Mouse (Mus musculus) heart, embryonic 15.5 days (tissue): ENCODE results near the gene S100a16. TPM values are rescaled to one million over a fixed set of nuclear protein-coding genes. Genes with fewer than 3 reads are reported as not detected.

Source experiments
- ATAC-seq: fragments of 200-750 bp; cut with Nextera tagmentation; replicated peaks from 2 replicates; pipeline ENCODE4 v1.8.0; 2017; ENCODE audit warnings: low read depth, moderate TSS enrichment; ENCODE audit not compliant: insufficient number of reproducible peaks, insufficient read depth, low FRiP score
- H3K27ac ChIP-seq: fragments of 300-500 bp; sonication (generic); 2 replicates; pipeline ENCODE4 v1.5.1; 2015; ENCODE audit warnings: mild to moderate bottlenecking, inconsistent platforms
- H3K27me3 ChIP-seq: fragments of 300-500 bp; sonication (generic); 2 replicates; pipeline ENCODE4 v1.6.1; 2015; ENCODE audit warnings: inconsistent platforms
- H3K36me3 ChIP-seq: fragments of 300-500 bp; sonication (generic); 2 replicates; pipeline ENCODE4 v1.6.1; 2015; ENCODE audit warnings: mild to moderate bottlenecking, inconsistent platforms
- H3K4me1 ChIP-seq: fragments of 300-500 bp; sonication (generic); replicated peaks from 2 replicates; pipeline ENCODE4 v1.6.1; 2015; ENCODE audit warnings: inconsistent platforms
- H3K4me2 ChIP-seq: fragments of 300-500 bp; sonication (generic); 2 replicates; pipeline ENCODE4 v1.6.1; 2015; ENCODE audit warnings: inconsistent platforms, mild to moderate bottlenecking, moderate library complexity
- H3K4me3 ChIP-seq: fragments of 300-500 bp; sonication (generic); 2 replicates; pipeline ENCODE4 v1.5.1; 2015; ENCODE audit warnings: mild to moderate bottlenecking, inconsistent platforms
- H3K9ac ChIP-seq: fragments of 300-500 bp; sonication (generic); 2 replicates; pipeline ENCODE4 v1.6.1; 2015; ENCODE audit warnings: mild to moderate bottlenecking, inconsistent platforms
- H3K9me3 ChIP-seq: fragments of 300-500 bp; sonication (generic); replicated peaks from 2 replicates; pipeline ENCODE4 v1.6.1; 2016; ENCODE audit warnings: inconsistent platforms
- WGBS: fragments of 180-500 bp; shearing (Covaris S2); methylation state at CpG from one replicate; pipeline ENCODE4 v1.1.7; 2015; ENCODE audit warnings: mixed read lengths; 5-methylcytosine and 5-hydroxymethylcytosine counted together
- polyA plus RNA-seq: library from polyadenylated mRNA; unstranded; fragments of >200 nt; fragmentation: Nextera tagmentation; extraction: Ambion mirVana; gene quantifications from 2 replicates; pipeline ENCODE4 v1.2.1, GENCODE M21; 2015

S100a16 gene
- polyA plus RNA-seq, 1 experiment from 2014 or later, result 89.3 TPM

GRCm38 (mm10) chr3:90555954-90556353 lies 18.9 kb downstream of the S100a16 start:
- H3K4me2 ChIP-seq, result no peak overlapping the region
- ATAC-seq, result no peak
- no peaks in the 10 kb centered on the region for H3K4me1 ChIP-seq
- H3K9me3 ChIP-seq, result no peaks in the 10 kb centered on the region
- H3K36me3 ChIP-seq, result no peaks in the 10 kb centered on the region
- no peak overlapping the region for H3K27ac ChIP-seq
- no peak overlapping the region for H3K4me3 ChIP-seq
- WGBS, result 71% methylated on average over 5 of the region's 5 CpGs
- H3K9ac ChIP-seq, result no peak overlapping the region
- no peaks in the 10 kb centered on the region for H3K27me3 ChIP-seq

- 79% methylated on average over 6 of the region's 6 CpGs for WGBS
- ATAC-seq, result no peak
- Histone ChIP-seq H3K9ac (no peak within 1 kb of the TSS), H3K4me1 (no peaks in the 10 kb centered on the region), H3K4me2 (no peak within 1 kb of the TSS), H3K4me3 (no peak within 1 kb of the TSS), H3K36me3 (no peaks in the 10 kb centered on the region), H3K27ac (no peak within 1 kb of the TSS), H3K9me3 (no peaks in the 10 kb centered on the region), H3K27me3 (no peaks in the 10 kb centered on the region)
Measured at GRCm38 (mm10) chr3:90560008-90560628, 23.1 kb downstream of the S100a16 start, which contains the start of gene S100a3. Gene S100a3, plus strand, starts transcription at chr3:90560578.

GRCm38 (mm10) chr3:90574691-90575090 lies 37.6 kb downstream of the S100a16 start:
- H3K4me2 ChIP-seq, result no peak overlapping the region
- H3K27me3 ChIP-seq, result no peaks in the 10 kb centered on the region
- no peaks in the 10 kb centered on the region for H3K9me3 ChIP-seq
- no peak overlapping the region for H3K4me3 ChIP-seq
- H3K36me3 ChIP-seq, result no peaks in the 10 kb centered on the region
- 70% methylated on average over 5 of the region's 5 CpGs for WGBS
- no peak overlapping the region for H3K27ac ChIP-seq
- no peak overlapping the region for H3K9ac ChIP-seq
- no peaks in the 10 kb centered on the region for H3K4me1 ChIP-seq
- no peak for ATAC-seq

GRCm38 (mm10) chr3:90575320-90575719 lies 38.3 kb downstream of the S100a16 start:
- no peak overlapping the region for H3K27ac ChIP-seq
- no peak for ATAC-seq
- WGBS, result 78% methylated on average over 3 of the region's 3 CpGs
- H3K9me3 ChIP-seq, result no peaks in the 10 kb centered on the region
- no peaks in the 10 kb centered on the region for H3K27me3 ChIP-seq
- no peak overlapping the region for H3K4me2 ChIP-seq
- H3K9ac ChIP-seq, result no peak overlapping the region
- no peaks in the 10 kb centered on the region for H3K36me3 ChIP-seq
- H3K4me1 ChIP-seq, result no peaks in the 10 kb centered on the region
- H3K4me3 ChIP-seq, result no peak overlapping the region

GRCm38 (mm10) chr3:90576351-90577001 lies 39.4 kb downstream of the S100a16 start:
- H3K9ac ChIP-seq, result no peak overlapping the region
- H3K4me3 ChIP-seq, result no peak overlapping the region
- no peak overlapping the region for H3K4me2 ChIP-seq
- no peaks in the 10 kb centered on the region for H3K9me3 ChIP-seq
- 58% methylated on average over 10 of the region's 10 CpGs for WGBS
- H3K4me1 ChIP-seq, result no peaks in the 10 kb centered on the region
- no peaks in the 10 kb centered on the region for H3K27me3 ChIP-seq
- no peak overlapping the region for H3K27ac ChIP-seq
- no peak for ATAC-seq
- no peaks in the 10 kb centered on the region for H3K36me3 ChIP-seq

- no peak for ATAC-seq
Measured at GRCm38 (mm10) chr3:90579433-90579832, 42.4 kb downstream of the S100a16 start.

GRCm38 (mm10) chr3:90581141-90581540 lies 44.1 kb downstream of the S100a16 start:
- no peak overlapping the region for H3K9ac ChIP-seq
- WGBS, result 88% methylated on average over 5 of the region's 5 CpGs
- H3K27ac ChIP-seq, result no peak overlapping the region
- ATAC-seq, result no peak
- H3K36me3 ChIP-seq, result no peaks in the 10 kb centered on the region
- no peaks in the 10 kb centered on the region for H3K27me3 ChIP-seq
- H3K4me1 ChIP-seq, result peaks cover 7% of the 10 kb centered on the region
- H3K4me2 ChIP-seq, result no peak overlapping the region
- H3K4me3 ChIP-seq, result no peak overlapping the region
- no peaks in the 10 kb centered on the region for H3K9me3 ChIP-seq

More at GRCm38 (mm10) chr3:90579433-90579832, 42.4 kb downstream of the S100a16 start:
- Histone ChIP-seq H3K4me1 (peaks cover 7% of the 10 kb centered on the region), H3K27me3 (no peaks in the 10 kb centered on the region), H3K4me2 (no peak overlapping the region), H3K4me3 (no peak overlapping the region), H3K9ac (no peak overlapping the region), H3K27ac (no peak overlapping the region), H3K36me3 (no peaks in the 10 kb centered on the region), H3K9me3 (no peaks in the 10 kb centered on the region)
- 47% methylated on average over 7 of the region's 7 CpGs for WGBS

GRCm38 (mm10) chr3:90582156-90582555 lies 45.1 kb downstream of the S100a16 start:
- Histone ChIP-seq H3K36me3 (no peaks in the 10 kb centered on the region), H3K9me3 (no peaks in the 10 kb centered on the region), H3K27ac (no peak overlapping the region), H3K4me1 (peaks cover 7% of the 10 kb centered on the region), H3K9ac (no peak overlapping the region), H3K4me3 (no peak overlapping the region), H3K4me2 (no peak overlapping the region), H3K27me3 (no peaks in the 10 kb centered on the region)
- no peak for ATAC-seq
- 100% methylated on average over 1 of the region's 1 CpGs for WGBS

- ATAC-seq, result no peak
- no peaks in the 10 kb centered on the region for H3K36me3 ChIP-seq
Measured at GRCm38 (mm10) chr3:90582556-90582955, 45.5 kb downstream of the S100a16 start.

GRCm38 (mm10) chr3:90583893-90584292 lies 46.8 kb downstream of the S100a16 start:
- H3K9ac ChIP-seq, result no peak overlapping the region
- 30% methylated on average over 3 of the region's 3 CpGs for WGBS
- no peak for ATAC-seq

More at GRCm38 (mm10) chr3:90582556-90582955, 45.5 kb downstream of the S100a16 start:
- WGBS, result 82% methylated on average over 4 of the region's 4 CpGs
- Histone ChIP-seq H3K27me3 (no peaks in the 10 kb centered on the region), H3K9me3 (no peaks in the 10 kb centered on the region), H3K4me2 (no peak overlapping the region), H3K27ac (no peak overlapping the region), H3K4me3 (no peak overlapping the region), H3K9ac (no peak overlapping the region), H3K4me1 (peaks cover 7% of the 10 kb centered on the region)

GRCm38 (mm10) chr3:90585595-90585994 lies 48.5 kb downstream of the S100a16 start:
- H3K9ac ChIP-seq, result no peak overlapping the region
- ATAC-seq, result 0 out of 2 replicates have a peak, but pooled peaks have one; percentile 13
- no peak overlapping the region for H3K4me2 ChIP-seq
- peaks cover 10% of the 10 kb centered on the region for H3K4me1 ChIP-seq
- no peaks in the 10 kb centered on the region for H3K9me3 ChIP-seq
- 0 out of 2 replicates have a peak overlapping the region, but pooled peaks have one; percentile 28 for H3K27ac ChIP-seq
- WGBS, result 30% methylated on average over 5 of the region's 5 CpGs
- H3K4me3 ChIP-seq, result no peak overlapping the region
- no peaks in the 10 kb centered on the region for H3K36me3 ChIP-seq
- H3K27me3 ChIP-seq, result no peaks in the 10 kb centered on the region

More at GRCm38 (mm10) chr3:90583893-90584292, 46.8 kb downstream of the S100a16 start:
- no peak overlapping the region for H3K4me2 ChIP-seq
- no peaks in the 10 kb centered on the region for H3K9me3 ChIP-seq
- no peak overlapping the region for H3K4me3 ChIP-seq
- peaks cover 10% of the 10 kb centered on the region for H3K4me1 ChIP-seq
- no peaks in the 10 kb centered on the region for H3K27me3 ChIP-seq
- no peaks in the 10 kb centered on the region for H3K36me3 ChIP-seq
- H3K27ac ChIP-seq, result no peak overlapping the region
